Mouse (Mus musculus): ENCODE data around the gene Mgat2.
A peak's percentile ranks its signal among the peaks of the same experiment; 100 is the strongest.

GRCm38 (mm10) chr12:69211057-69211456 is 27.1 kb downstream of the Mgat2 start:
- TF ChIP-seq EP300 (IDR thresholded peaks at IDR 0.05) = no peak
- peak; percentile 59 for TF ChIP-seq CTCF (IDR thresholded peaks at IDR 0.05)
